Mouse (Mus musculus) erythroblast, embryonic 14.5 days (primary cell): ENCODE results near the gene Ddx43.

ENCODE experiments used
- GATA1 ChIP-seq: IDR thresholded peaks from 2 replicates; pipeline ENCODE4 v1.6.1; 2012; ENCODE audit warnings: low read length, inconsistent platforms, mixed read lengths
- TAL1 ChIP-seq: IDR thresholded peaks from 3 replicates; pipeline ENCODE4 v1.6.1; 2012; ENCODE audit warnings: low read length, inconsistent platforms, mixed read lengths

DNA sequence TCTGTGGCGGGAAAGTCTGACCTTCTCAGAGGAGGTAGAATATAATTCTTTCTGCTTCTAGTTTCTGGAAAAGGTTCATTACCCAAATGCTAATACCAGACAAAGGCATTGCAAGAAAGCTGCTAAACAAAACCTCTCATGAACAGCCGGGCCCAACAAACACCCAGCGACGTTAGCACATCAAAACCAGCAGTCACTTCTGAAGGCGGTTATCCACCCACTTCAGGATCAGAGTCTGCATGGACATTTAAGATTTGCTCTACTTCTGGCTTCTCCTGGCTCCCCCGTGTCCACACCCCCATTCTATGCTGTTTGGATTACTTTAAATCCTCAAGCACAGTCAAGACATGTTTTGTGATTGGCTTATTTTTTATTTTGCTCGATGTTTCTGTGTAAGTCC is 975 bp upstream of the Ddx43 start:
- TF ChIP-seq GATA1 (no peak), TAL1 (no peak)
